Mouse (Mus musculus) frontal cortex, postnatal 25 days (tissue): Measurements from ENCODE around the gene C8g.

Experiments used
- DNase-seq, 2 experiments: peaks; one replicate each; pipeline ENCODE4 v3.0.0; 2022; ENCODE audit warnings: low spot score in 2 of 2

C8g gene

GRCm38 (mm10) chr2:25501593-25502486, at the start of gene C8g:
Gene C8g (minus strand): TSS chr2:25501719.
- no peak for DNase-seq

- no peak for DNase-seq
Measured at GRCm38 (mm10) chr2:25551186-25551585, 49.7 kb upstream of the C8g start.

- DNase-seq: no peak
Measured at GRCm38 (mm10) chr2:25549021-25549991, 47.8 kb upstream of the C8g start.

GRCm38 (mm10) chr2:25546811-25547491, 45.4 kb upstream of the C8g start, which contains the start of gene Traf2:
Gene Traf2 (minus strand): TSS chr2:25546940.
- peak; percentile 98 to 99 for DNase-seq

- DNase-seq: no peak
Measured at GRCm38 (mm10) chr2:25545996-25546810, 44.7 kb upstream of the C8g start.

GRCm38 (mm10) chr2:25541644-25542367, 40.3 kb upstream of the C8g start:
- no peak for DNase-seq

GRCm38 (mm10) chr2:25540541-25540948, 39.0 kb upstream of the C8g start:
- no peak for DNase-seq

GRCm38 (mm10) chr2:25536531-25536930, 35.0 kb upstream of the C8g start:
- no peak for DNase-seq

GRCm38 (mm10) chr2:25534866-25535182, 33.3 kb upstream of the C8g start:
- no peak for DNase-seq

- no peak for DNase-seq
Measured at GRCm38 (mm10) chr2:25534178-25534865, 32.8 kb upstream of the C8g start.

GRCm38 (mm10) chr2:25533707-25534106, 32.2 kb upstream of the C8g start:
- DNase-seq: no peak

GRCm38 (mm10) chr2:25526510-25527302, 25.2 kb upstream of the C8g start:
- DNase-seq: no peak

GRCm38 (mm10) chr2:25509912-25510311, 8.4 kb upstream of the C8g start:
- no peak for DNase-seq

- DNase-seq: no peak
Measured at GRCm38 (mm10) chr2:25506964-25507363, 5.4 kb upstream of the C8g start.

GRCm38 (mm10) chr2:25505860-25506259, 4.3 kb upstream of the C8g start:
- DNase-seq: no peak

- no peak for DNase-seq
Measured at GRCm38 (mm10) chr2:25505000-25505399, 3.5 kb upstream of the C8g start.

GRCm38 (mm10) chr2:25504538-25504937, 3.0 kb upstream of the C8g start:
- no peak for DNase-seq

- DNase-seq: no peak
Measured at GRCm38 (mm10) chr2:25502726-25503125, 1.2 kb upstream of the C8g start.
